Mouse (Mus musculus) neural tube, embryonic 11.5 days (tissue): ENCODE data around the gene Ric1. TPM values are rescaled to one million over a fixed set of nuclear protein-coding genes. Genes with fewer than 3 reads are reported as not detected.

Source experiments
- ATAC-seq: fragments of 200-750 bp; cut with Nextera tagmentation; 2 replicates; pipeline ENCODE4 v1.8.0; 2017; ENCODE audit warnings: moderate number of reproducible peaks, mild to moderate bottlenecking, moderate TSS enrichment, moderate library complexity; ENCODE audit not compliant: insufficient read depth, low FRiP score, low TSS enrichment
- DNase-seq: peaks from one replicate; pipeline ENCODE4 v3.0.0-alpha.2; 2015; ENCODE audit warnings: low spot score
- H3K27ac ChIP-seq: fragments of 300-500 bp; sonication (generic); 2 replicates; pipeline ENCODE4 v1.5.1; 2014; ENCODE audit warnings: low read depth, mild to moderate bottlenecking, low read length
- H3K27me3 ChIP-seq: fragments of 300-500 bp; sonication (generic); 2 replicates; pipeline ENCODE4 v1.6.1; 2014; ENCODE audit warnings: mild to moderate bottlenecking, low read length, mixed read lengths; ENCODE audit not compliant: control insufficient read depth, insufficient read depth
- H3K36me3 ChIP-seq: fragments of 300-500 bp; sonication (generic); 2 replicates; pipeline ENCODE4 v1.6.1; 2014; ENCODE audit warnings: mild to moderate bottlenecking, low read length, moderate library complexity, mixed read lengths; ENCODE audit not compliant: control insufficient read depth, insufficient read depth
- H3K4me1 ChIP-seq: fragments of 300-500 bp; sonication (generic); 2 replicates; pipeline ENCODE4 v1.6.1; 2014; ENCODE audit warnings: low read length, mixed read lengths; ENCODE audit not compliant: control insufficient read depth, insufficient read depth
- H3K4me2 ChIP-seq: fragments of 300-500 bp; sonication (generic); 2 replicates; pipeline ENCODE4 v1.6.1; 2014; ENCODE audit warnings: low read depth, mild to moderate bottlenecking, moderate library complexity
- H3K4me3 ChIP-seq: fragments of 300-500 bp; sonication (generic); 2 replicates; pipeline ENCODE4 v1.5.1; 2014; ENCODE audit warnings: low read depth, low read length
- H3K9ac ChIP-seq: fragments of 300-500 bp; sonication (generic); 2 replicates; pipeline ENCODE4 v1.6.1; 2014; ENCODE audit warnings: mild to moderate bottlenecking, low read length
- H3K9me3 ChIP-seq: fragments of 300-500 bp; sonication (generic); 2 replicates; pipeline ENCODE4 v1.6.1; 2016; ENCODE audit warnings: low read length; ENCODE audit not compliant: control insufficient read depth
- WGBS: fragments of 180-500 bp; shearing (Covaris S2); extraction: QIAGEN DNeasy Blood & Tissue Kit; methylation state at CpG from one replicate; pipeline ENCODE4 v1.1.7; 2014; 5-methylcytosine and 5-hydroxymethylcytosine counted together
- polyA plus RNA-seq: library from polyadenylated mRNA; unstranded; fragments of >200 nt; fragmentation: Nextera tagmentation; extraction: Ambion mirVana; gene quantifications from 2 replicates; pipeline ENCODE4 v1.2.1, GENCODE M21; 2014

The Ric1 gene
- polyA plus RNA-seq, 1 experiment from 2014 or later, result 14.4 TPM

DNA sequence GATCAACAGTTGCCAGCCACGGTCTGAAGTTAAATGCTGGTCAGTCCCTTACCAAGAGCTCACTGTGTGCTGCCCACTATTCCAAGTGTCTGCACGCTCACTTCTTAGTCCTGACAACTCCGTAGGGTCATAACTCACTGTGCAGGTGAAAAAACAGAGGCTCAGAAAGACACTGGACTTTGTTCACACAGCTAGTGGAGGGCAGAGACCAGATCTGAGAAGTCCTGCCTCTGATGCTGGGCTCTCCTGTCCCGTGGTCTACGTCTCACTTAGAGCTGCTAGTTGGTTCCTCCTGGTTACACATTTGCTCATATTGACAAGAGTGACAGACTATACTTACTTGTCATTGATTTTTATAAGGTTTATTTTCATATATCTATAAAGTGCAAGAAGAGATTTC lies 76.9 kb downstream of the Ric1 start:
- ATAC-seq, result no peak
- H3K4me3 ChIP-seq, result no peak overlapping the region
- H3K9me3 ChIP-seq, result no peaks in the 10 kb centered on the region
- no peaks in the 10 kb centered on the region for H3K27me3 ChIP-seq
- H3K9ac ChIP-seq, result no peak overlapping the region
- DNase-seq, result no peak
- peaks cover 17% of the 10 kb centered on the region for H3K36me3 ChIP-seq
- H3K27ac ChIP-seq, result no peak overlapping the region
- no peak overlapping the region for H3K4me2 ChIP-seq
- WGBS, result 84% methylated on average over 5 of the region's 5 CpGs
- H3K4me1 ChIP-seq, result no peaks in the 10 kb centered on the region

DNA sequence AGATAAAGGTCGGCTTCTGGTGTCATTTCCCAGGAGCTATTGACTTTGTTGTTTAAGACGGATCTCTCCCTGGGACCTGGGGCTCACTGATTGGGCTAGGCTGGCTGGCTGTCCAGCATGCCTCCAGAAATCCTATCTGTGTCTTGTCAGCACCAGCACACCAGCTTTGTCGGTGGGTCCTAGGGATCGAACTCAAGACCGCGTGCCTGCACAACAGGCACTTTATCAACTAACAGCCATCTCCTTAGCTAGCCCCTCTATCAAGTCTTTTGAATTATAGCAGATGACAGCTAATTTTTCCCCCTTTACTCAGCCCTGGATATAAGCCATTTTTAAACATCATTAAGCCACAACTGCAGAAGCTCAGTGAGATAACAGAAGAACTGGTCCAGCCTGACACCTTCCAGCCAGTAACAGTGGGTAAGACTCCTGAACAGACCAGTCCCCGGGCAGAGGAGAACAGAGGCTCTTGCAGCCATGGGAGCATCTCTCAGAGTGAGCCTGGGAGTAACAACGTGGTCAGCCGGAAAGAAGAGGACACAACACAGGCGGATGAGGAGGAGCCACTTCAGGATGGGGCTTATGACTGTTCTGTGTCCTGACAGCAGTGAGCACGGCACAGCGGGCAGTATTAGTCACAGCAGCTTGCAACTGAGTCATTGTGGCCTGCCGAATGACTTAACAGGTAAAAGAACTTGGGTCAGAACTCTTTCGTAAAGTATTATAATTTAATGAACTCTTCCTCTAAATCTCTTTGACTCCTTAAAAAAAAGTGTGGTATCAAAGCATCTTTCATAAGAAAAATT lies 81.7 kb downstream of the Ric1 start:
- Histone ChIP-seq H3K36me3 (peaks cover 11% of the 10 kb centered on the region), H3K4me2 (no peak overlapping the region)

DNA sequence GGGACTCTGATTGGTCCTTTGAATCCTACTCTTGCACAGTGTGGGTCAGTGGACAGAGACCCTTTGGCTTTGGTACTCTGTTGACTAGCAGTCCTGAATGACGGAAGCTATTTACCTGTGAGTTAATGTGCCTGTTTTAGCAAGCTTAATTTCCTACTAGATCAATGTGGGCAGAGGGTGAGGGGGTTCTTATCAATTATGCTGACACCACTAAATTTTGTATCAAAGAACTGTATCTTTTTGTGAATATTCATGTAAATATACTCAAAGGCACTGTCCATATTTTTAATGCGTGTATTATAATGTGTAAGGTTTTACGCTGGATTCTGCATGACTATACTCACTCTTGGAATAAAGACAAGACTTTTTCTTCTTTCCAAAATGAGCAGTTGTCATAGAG lies 82.6 kb downstream of the Ric1 start:
- Histone ChIP-seq H3K27me3 (no peaks in the 10 kb centered on the region), H3K27ac (no peak overlapping the region), H3K4me2 (no peak overlapping the region), H3K4me1 (no peaks in the 10 kb centered on the region), H3K9ac (no peak overlapping the region), H3K4me3 (no peak overlapping the region), H3K36me3 (peaks cover 6% of the 10 kb centered on the region), H3K9me3 (no peaks in the 10 kb centered on the region)
- no peak for DNase-seq
- no peak for ATAC-seq
- WGBS, result 95% methylated on average over 3 of the region's 3 CpGs

More for the DNA sequence above, 81.7 kb downstream of the Ric1 start:
- 90% methylated on average over 14 of the region's 14 CpGs for WGBS
- no peaks in the 10 kb centered on the region for H3K9me3 ChIP-seq
- no peaks in the 10 kb centered on the region for H3K4me1 ChIP-seq
- ATAC-seq (no peak), DNase-seq (no peak)
- no peak overlapping the region for H3K9ac ChIP-seq
- no peaks in the 10 kb centered on the region for H3K27me3 ChIP-seq
- H3K27ac ChIP-seq, result no peak overlapping the region
- no peak overlapping the region for H3K4me3 ChIP-seq

DNA sequence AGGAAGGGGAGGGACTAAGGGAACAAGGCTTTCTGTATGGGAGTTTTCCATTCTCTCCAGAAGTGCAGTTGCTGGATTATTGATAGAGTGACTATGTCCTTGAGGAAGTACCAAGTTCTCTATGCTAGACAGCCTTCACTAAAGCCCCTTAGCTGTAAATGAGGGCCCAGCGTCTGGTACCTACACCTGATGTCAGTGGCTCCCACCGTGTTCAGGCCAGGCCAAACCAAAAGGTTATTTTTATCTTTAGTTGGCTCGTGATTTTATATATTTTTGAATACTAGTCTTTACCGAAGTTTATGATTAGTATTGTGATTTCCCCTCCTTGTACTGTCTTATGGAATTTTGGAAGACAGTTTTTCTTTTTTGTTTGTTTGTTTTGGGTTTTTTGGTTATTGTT lies 85.4 kb downstream of the Ric1 start:
- WGBS, result 89% methylated on average over 4 of the region's 4 CpGs
- no peak for ATAC-seq
- Histone ChIP-seq H3K9me3 (no peaks in the 10 kb centered on the region), H3K27ac (no peak overlapping the region), H3K4me3 (no peak overlapping the region), H3K36me3 (peaks cover 2% of the 10 kb centered on the region), H3K4me2 (no peak overlapping the region), H3K27me3 (no peaks in the 10 kb centered on the region), H3K9ac (no peak overlapping the region), H3K4me1 (no peaks in the 10 kb centered on the region)
- no peak for DNase-seq

DNA sequence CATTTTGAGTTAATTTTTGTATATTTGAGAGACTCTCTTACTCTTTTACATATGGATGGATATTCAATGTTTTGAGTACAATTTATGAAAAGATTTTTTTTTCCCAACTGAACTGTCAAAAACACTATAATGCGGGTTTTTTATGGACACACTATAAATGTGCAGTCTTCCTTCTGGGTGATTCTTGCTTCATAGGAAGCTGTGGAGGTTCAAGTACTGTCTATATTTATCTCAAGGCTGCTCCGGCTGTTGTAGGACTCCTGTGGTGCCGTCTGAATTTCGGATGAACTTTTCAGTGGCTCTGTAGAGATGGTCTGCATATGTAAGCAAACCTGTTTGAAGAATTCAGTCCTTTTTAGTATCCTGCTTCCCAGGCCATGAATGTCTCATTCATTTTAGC lies 86.1 kb downstream of the Ric1 start:
- Histone ChIP-seq H3K27ac (no peak overlapping the region), H3K9ac (no peak overlapping the region), H3K27me3 (no peaks in the 10 kb centered on the region), H3K4me1 (no peaks in the 10 kb centered on the region), H3K4me2 (no peak overlapping the region), H3K9me3 (no peaks in the 10 kb centered on the region), H3K4me3 (no peak overlapping the region), H3K36me3 (no peaks in the 10 kb centered on the region; the same call in none of the 2 replicates)
- WGBS, result 89% methylated on average over 4 of the region's 4 CpGs
- DNase-seq (no peak), ATAC-seq (no peak)

DNA sequence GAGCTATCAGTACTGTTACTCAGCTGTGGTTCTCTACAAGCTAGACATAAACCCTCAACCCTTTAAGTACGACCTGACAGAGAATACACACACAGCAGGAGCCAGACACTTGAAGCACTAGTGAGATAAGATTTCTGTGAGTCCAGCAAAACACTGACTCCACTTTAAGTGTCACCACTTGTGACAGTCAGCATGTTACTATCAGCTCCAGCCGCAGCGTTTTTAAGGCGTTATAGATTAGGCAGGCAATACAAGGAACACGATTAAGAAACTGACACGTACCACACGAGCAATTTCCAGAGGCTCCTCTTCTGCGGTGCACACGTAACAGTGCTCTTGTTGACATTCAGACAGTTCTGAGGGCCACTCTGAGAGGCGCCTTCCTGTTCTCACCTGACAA lies 88.8 kb downstream of the Ric1 start:
- H3K9ac ChIP-seq, result no peak overlapping the region
- H3K9me3 ChIP-seq, result no peaks in the 10 kb centered on the region
- no peak overlapping the region for H3K4me3 ChIP-seq
- no peaks in the 10 kb centered on the region; the same call in 1 of the 2 replicates for H3K36me3 ChIP-seq
- no peak overlapping the region for H3K27ac ChIP-seq
- 91% methylated on average over 10 of the region's 10 CpGs for WGBS
- DNase-seq (no peak), ATAC-seq (no peak)
- no peak overlapping the region for H3K4me2 ChIP-seq
- H3K4me1 ChIP-seq, result no peaks in the 10 kb centered on the region
- no peaks in the 10 kb centered on the region for H3K27me3 ChIP-seq

DNA sequence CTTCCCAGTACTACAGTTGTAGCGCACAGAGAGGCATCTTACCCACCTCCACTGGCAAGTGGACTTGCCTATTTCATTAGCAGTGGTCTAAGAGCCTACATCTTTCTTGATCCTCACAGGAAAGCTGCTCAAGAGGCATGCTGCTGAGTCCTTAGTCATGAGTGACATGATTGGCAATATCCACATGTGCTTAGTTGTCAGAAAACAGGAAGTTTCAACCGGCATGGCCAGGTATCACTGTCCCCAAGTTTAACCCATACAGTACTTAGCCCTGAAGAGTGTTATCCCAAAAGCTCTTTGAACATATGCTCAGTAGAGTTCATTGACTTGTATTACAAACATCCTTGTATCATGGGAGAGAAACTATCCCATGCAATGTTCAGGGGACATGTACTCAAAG lies 90.0 kb downstream of the Ric1 start:
- H3K27me3 ChIP-seq, result no peaks in the 10 kb centered on the region
- 84% methylated on average over 2 of the region's 2 CpGs for whole genome bisulfite sequencing
- no peak overlapping the region for H3K4me3 ChIP-seq
- H3K4me2 ChIP-seq, result no peak overlapping the region
- no peak overlapping the region for H3K27ac ChIP-seq
- DNase-seq (no peak), ATAC-seq (no peak)
- no peaks in the 10 kb centered on the region for H3K4me1 ChIP-seq
- no peaks in the 10 kb centered on the region for H3K9me3 ChIP-seq
- no peak overlapping the region for H3K9ac ChIP-seq
- H3K36me3 ChIP-seq, result no peaks in the 10 kb centered on the region; the same call in 1 of the 2 replicates

DNA sequence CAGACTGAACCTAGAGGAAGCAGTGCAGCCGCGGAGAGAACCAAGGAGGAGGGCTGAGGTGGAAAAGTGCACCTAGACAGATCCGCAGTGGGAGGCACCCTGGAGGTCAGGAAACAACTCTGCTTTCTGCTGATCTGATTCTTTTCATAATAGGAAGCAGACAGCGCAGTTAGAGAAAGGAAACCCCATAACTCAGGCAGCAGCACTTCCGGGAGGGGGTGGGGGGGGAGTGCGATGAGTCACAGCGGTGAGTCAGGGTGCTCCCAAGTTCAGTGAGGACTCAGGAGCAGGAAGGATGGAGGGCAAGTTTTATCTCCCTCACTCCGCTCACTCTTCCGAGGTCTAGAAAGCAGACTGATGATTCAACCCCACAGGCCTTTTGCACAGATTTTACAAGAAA lies 119.0 kb downstream of the Ric1 start:
- ATAC-seq (no peak), DNase-seq (no peak)
- Histone ChIP-seq H3K27me3 (no peaks in the 10 kb centered on the region), H3K9me3 (no peaks in the 10 kb centered on the region), H3K36me3 (peaks cover 2% of the 10 kb centered on the region; the same call in 1 of the 2 replicates), H3K4me3 (no peak overlapping the region), H3K27ac (no peak overlapping the region), H3K4me1 (no peaks in the 10 kb centered on the region), H3K9ac (no peak overlapping the region), H3K4me2 (no peak overlapping the region)
- 66% methylated on average over 8 of the region's 9 CpGs for WGBS

DNA sequence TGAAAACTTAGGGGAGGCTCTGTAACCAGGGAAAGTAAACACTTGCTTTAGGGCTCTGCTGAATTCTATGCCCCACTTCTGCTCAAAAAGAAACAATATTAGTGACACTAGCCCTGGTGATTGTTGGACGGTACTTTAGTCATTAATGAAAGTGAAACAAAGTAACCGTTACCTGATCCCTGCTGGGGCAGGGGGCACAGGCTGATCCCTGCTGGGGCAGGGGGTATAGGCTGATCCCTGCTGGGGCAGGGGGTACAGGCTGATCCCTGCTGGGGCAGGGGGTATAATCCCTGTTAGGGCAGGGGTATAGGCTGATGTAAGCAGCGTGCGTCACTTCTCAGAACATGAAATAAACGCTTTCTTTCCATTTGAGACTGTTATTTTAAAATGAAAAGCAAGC lies 119.4 kb downstream of the Ric1 start:
- no peaks in the 10 kb centered on the region for H3K4me1 ChIP-seq
- H3K36me3 ChIP-seq, result peaks cover 2% of the 10 kb centered on the region; the same call in 1 of the 2 replicates
- no peak for ATAC-seq
- no peak overlapping the region for H3K4me2 ChIP-seq
- no peak for DNase-seq
- WGBS, result 53% methylated on average over 5 of the region's 5 CpGs
- H3K27me3 ChIP-seq, result no peaks in the 10 kb centered on the region
- H3K27ac ChIP-seq, result no peak overlapping the region
- H3K9me3 ChIP-seq, result no peaks in the 10 kb centered on the region
- H3K4me3 ChIP-seq, result no peak overlapping the region
- no peak overlapping the region for H3K9ac ChIP-seq
